Mouse (Mus musculus) cerebellum, adult 9-10 months (tissue): ENCODE data around the gene Gm26620.

Experiments
- DNase-seq: peaks from one replicate; pipeline ENCODE4 v3.0.0; 2022

The Gm26620 gene

DNA sequence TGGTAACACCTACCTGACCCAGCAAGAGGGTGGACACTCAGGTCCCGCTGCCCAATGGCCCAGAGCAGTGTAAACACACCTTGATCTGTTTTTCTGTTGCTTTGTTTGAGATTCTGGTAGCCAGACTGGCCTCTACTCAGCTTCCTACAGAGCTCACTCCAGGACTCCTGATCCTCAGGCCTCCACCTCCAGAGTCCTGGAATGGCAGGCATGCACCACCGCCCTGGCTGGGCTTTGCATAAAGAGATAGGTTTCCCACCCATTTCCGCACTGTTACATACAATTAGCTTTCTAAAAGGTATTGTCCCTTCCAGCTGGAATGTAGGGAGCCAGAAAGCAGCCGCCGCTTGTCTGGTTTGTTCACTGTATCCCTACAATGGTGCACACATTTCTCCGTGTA lies 13.5 kb upstream of the Gm26620 start:
- DNase-seq, result no peak

DNA sequence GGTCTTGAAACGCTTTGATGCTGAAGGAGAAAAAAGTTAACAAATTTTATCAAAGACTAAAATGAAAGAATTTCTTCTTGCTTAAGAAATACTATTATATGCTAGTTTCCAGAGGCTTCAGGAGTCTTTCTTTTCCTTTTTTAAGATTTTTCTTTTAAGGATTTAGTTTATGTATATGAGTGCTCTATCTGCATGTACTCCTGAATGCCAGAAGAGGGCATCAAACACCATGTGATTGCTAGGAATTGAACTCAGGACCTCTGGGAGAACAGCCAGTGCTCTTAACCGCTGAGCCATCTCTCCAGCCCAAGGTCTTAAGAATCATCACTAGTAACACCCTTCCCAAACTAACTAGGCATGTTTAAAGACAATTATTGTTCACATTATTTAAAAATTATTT lies 12.9 kb upstream of the Gm26620 start:
- DNase-seq, result no peak

DNA sequence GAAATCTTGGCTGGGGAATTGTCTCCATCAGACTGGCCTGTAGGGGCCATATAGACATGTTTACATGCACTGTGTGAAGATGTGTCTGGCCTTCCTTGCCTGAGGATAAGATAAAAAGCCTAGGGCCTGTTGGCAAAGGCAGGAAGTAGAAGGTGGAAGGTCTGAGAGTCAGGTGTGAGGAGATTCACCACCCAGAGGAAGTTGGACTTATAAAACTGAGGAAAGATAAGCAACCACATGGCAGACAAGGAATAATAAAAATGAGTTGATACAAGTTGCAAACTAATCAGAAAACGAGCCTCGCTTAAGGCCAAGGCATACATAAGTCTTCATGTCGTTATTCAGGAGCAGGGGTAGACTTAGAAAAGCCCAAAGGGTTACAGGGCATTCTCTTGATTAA lies 9.2 kb upstream of the Gm26620 start:
- no peak for DNase-seq

GRCm38 (mm10) chr1:170876906-170877305 lies 8.0 kb upstream of the Gm26620 start:
- no peak for DNase-seq

DNA sequence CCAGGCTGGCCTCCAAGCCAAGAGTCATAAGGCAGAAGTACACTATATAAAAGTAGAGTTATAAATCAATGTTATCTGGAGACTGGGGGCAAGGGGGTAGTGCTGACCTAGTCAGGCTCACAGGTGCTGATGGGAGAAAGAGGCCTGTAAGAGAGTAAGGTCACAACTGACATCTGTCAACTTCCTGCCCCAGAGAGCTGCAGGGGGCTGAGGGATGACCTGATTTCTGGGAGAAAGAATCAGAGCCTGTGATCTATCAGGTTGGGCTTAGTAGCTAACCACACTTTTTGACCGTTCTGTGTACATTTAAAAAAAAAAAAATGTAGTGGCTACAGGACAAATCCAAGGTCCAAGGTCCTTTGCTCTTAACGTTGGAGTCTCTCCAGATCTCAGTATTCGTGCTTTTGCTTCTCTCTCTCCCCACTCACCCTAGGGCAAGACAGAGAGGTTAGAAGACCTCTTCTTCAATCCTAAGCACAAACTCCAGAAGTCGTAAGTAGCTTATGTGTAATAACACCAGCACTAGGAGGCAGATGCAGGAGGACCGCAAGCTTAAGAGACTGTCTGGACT lies 1.9 kb upstream of the Gm26620 start:
- DNase-seq, result no peak

GRCm38 (mm10) chr1:170884390-170884789 lies 475 bp upstream of the Gm26620 start:
- no peak for DNase-seq

DNA sequence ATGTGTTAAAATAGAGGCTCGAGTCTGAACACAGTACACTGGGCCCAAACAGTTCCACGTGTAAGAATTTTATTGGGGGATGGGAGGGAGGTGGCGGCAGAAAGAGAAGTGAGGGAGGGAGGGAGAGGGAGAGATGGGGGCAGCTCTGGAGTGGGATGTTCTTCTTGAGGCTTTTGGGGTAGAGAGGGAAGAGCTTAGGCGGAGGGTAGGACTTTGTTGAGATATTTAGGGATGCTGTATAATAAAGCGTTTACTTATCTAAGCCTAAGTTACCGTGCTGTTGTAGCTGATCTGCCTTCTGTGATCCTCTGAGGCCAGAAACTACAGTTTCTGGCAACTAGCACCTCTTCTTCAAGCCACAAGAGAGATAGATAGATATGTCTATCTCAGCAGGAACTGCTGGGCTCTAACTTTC lies 1.2 kb downstream of the Gm26620 start:
- DNase-seq, result no peak

DNA sequence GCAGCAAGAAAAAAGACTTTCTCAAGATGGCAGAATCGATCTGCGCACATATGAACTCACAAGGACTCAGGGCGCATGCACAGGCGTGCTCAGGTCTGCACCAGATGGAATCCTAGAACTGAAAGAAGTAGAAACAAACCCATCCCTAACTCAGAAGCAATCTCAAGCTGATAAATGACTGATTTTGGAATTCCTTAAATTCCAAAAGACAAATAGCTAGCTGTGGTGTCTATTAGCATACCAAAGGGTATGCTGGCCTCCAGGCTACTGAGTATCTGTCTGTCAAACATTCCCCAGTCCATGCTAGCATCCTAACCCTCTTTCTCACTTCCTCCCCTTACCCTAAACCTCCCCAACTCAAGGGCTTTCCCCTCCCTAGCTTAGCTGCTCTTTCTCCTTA lies 4.4 kb downstream of the Gm26620 start:
- no peak for DNase-seq

- DNase-seq, result no peak
These were observed 6.8 kb downstream of the Gm26620 start for GRCm38 (mm10) chr1:170891646-170892045.

DNA sequence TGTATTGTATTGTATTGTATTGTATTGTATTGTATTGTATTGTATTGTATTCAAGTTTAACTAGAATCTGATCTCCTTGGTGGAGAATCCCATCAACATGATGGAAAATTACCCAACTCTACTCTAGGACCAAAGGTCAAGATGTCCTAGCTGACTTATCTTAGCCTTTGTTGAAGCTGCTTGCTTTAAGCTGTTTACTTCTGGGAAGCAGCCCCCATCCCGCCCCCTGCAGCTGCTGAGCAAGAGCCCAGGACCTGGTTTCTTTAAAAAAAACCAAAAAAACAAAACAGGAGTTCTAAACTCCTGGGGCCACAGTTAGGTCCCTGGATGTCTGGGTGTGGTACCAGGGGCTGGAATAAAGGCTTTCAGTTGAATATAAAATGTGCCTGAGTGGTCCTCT lies 7.4 kb downstream of the Gm26620 start:
- DNase-seq, result no peak

GRCm38 (mm10) chr1:170894603-170895602 lies 10.0 kb downstream of the Gm26620 start:
- DNase-seq, result peak; percentile 67

GRCm38 (mm10) chr1:170896651-170897281 lies 11.9 kb downstream of the Gm26620 start:
- DNase-seq, result no peak

DNA sequence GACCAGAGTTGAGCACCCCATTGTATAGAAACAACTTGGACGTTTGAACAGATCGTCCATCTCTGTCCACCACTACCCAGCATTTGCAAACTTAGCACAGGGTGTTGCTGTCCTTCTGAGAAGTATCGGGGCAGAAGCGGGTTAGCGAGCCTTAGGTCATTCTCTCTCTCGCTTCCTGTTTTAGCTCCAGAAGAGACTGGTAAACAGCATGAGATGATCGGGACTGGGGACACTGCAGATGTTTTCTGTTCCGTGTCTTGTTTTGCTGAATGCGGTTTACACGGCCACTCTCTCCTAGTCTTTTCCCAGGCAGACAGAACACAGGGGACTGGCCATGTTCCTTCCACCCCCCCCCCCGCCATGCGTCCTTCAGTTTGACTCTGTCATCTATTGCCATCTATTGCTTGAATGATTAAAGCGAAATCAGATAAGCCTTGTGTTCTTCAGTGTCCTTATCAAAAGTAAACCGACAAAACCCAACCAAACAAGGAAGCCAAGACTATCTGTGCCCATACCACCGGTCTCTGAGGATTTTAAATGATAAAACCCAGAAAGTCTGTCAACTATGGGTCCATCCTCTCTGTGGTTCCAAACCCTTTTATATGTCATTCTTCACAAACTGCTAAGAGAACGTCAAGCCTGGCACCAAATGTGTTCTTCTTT lies 13.7 kb downstream of the Gm26620 start:
- DNase-seq, result no peak

GRCm38 (mm10) chr1:170900799-170901467 lies 16.1 kb downstream of the Gm26620 start:
- DNase-seq, result peak; percentile 75

DNA sequence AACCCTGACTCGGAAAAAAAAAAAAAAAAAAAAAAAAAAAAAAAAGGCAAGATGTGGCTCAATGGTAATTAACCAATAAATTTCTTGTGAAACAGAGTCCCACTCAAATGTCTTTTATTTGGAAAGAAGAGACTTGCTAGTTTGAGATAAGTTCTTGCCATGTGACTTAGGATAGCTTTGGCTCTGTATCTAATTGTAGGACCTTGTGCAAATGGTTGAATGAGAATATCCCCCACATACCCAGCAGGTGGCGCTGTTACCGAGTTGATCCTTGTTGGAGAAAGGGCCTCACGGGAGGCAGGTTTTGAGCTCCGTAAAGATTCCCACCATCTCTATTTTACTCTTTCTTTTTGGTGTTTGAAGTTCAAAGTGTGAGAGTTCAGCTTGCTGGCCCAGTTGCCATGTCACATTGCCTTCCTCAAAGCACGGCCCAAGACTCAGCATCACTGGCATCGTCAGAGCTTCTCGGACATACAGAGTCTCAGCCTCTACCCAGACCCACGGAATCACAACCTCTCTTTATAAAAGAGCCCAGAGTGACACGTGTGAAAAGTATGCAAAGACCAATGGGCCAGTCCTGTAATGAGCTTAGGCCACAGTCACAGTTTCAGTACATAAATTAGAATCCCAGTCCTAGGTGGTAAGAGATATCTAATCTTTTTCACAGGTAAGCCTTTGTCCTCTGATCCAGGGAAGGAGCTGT lies 16.8 kb downstream of the Gm26620 start:
- DNase-seq, result peak; percentile 86

DNA sequence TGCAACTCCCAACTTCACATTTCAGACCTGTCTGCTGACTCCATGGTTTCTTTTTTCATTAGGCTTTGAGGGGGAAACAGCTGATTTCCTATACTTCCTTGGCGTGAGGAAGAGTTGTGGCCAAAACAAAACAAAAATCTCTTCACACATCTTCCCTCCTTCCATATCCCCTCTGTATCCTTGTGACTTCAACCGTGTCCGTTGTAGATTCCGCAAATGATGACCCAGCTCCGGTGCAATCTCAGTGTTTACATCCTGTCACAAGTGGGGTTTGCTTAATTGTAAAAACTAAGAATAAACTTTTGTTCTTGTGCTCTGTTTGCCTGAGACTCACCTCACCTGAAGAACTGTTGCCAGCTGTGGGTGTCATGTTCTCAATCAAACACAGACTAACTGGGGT lies 18.6 kb downstream of the Gm26620 start:
- DNase-seq, result no peak

DNA sequence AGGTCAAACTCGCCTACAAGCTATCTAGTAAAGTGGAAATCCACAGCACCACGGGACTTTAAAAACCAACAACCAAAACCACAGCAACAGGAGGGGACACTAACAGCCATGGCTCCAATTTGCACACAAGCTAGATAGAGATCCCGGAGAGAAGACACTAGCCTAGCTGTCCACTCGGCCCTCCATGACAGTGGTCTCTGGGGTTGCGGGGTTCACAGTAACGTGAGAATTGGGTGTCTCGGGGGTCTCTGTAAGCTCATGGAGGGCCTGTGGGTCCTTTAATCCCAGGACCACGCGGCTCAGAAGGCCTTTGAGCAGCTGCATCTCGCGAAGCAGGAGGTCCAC lies 22.2 kb downstream of the Gm26620 start:
- DNase-seq, result peak; percentile 38

GRCm38 (mm10) chr1:170907456-170908191 lies 22.8 kb downstream of the Gm26620 start:
- DNase-seq, result peak; percentile 60

- peak; percentile 57 for DNase-seq
These were observed 23.5 kb downstream of the Gm26620 start for GRCm38 (mm10) chr1:170908341-170908740.

GRCm38 (mm10) chr1:170911907-170912660 lies 27.2 kb downstream of the Gm26620 start:
- DNase-seq, result no peak
